Mouse (Mus musculus): ENCODE data around the gene Usp13.

The Usp13 gene

DNA sequence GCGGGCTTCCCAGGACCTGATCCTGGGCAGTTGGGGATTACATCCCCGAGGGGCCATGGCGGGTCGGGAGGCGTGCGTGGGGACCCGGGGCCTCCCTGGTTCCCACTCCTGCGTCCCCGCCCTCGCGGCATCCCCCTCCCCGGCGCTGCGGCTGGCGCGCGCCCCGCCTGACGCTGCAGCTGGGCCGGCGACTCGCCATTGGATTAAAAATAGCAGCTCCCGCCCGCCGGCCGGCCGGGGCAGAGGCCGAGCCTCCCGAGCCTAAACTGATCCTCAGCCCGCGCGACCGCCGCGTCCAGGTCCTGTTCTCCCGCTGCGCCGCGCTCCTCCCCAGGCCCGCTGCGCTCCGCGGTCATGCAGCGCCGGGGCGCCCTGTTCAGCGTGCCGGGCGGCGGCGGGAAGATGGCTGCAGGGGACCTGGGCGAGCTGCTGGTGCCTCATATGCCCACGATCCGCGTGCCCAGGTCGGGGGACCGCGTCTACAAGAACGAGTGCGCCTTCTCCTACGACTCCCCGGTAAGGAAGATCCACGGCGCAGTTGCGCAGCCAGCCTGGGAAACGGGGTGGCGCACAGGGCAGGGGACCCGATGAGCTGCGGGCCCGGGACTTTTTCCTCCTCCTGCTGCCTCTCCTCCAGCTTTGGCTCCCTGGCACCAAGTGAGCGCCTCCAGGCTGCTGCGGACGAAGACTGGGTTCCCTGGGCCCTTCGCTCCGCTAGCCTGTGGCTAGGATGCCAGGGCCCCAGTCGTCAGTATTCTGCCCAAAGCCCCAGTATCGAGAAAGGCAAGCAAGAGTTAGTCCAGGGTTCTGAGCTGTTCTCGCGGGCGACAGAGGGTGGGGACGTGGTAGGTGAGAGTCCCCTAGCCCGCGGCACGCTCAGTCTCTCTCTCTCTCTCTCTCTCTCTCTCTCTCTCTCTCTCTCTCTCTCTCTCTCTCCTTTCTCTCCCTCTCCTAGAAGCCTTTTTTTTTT, at the start of gene Usp13:
TSS of gene Usp13 (plus strand) at position 190 of the 970 bp plus-strand sequence.
- POLR2A ChIA-PET: interaction anchor here (0.5 to 3.7 kb wide), 66 partner anchors 8 to 985 kb away, joined by 3 to 24 read pairs (median 4); partner anchors contain the start of genes Mrpl47 (in 3 of the 4), Ndufb5 (in 3 of the 4) and Ttc14 (in 1 of the 4)
- CTCF ChIA-PET: interaction anchor here in 3 of 4 experiments (0.6 to 1.2 kb wide), 5 partner anchors 19 to 1793 kb away, joined by 3 to 7 read pairs (median 4); no protein-coding TSS in a partner anchor

GRCm38 (mm10) chr3:32770781-32771180, 46.6 kb upstream of the Usp13 start:
- ChIA-PET POLR2A (no interaction called here), CTCF (no interaction called here)

DNA sequence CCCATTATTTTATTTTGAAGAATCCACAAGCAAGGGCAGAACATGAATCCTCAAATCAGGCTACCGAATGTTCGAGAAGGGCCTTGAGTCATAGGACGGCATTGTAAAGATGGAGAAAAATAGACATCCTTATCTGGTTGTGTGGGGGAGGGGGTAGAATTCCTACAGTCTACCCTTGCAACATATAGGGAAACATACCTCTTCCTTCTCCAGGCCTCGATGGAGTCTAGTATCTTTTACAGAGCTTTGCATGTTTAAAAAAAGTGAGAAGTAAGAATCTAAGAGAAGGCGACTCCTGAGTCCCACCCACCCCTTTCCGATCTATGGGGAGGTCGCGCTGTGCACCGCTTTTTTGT, 367 bp upstream of the Usp13 start:
- ChIA-PET POLR2A (interaction anchor here in 3 of 4 experiments (0.7 to 3.7 kb wide), 32 partner anchors 9 to 99 kb away, joined by 3 to 24 read pairs (median 5); partner anchors contain the start of genes Mrpl47 (in 2 of the 3) and Ndufb5 (in 2 of the 3)), CTCF (interaction anchor here in 1 of 4 experiments (0.6 kb wide), 1 partner anchor 224 kb away, joined by 5 read pairs; no protein-coding TSS in a partner anchor)

GRCm38 (mm10) chr3:32818327-32818900, 1.1 kb downstream of the Usp13 start:
- ChIA-PET CTCF (interaction anchor here in 3 of 4 experiments (0.6 to 1.2 kb wide), 3 partner anchors 208 to 501 kb away, joined by 4 to 7 read pairs (median 6); no protein-coding TSS in a partner anchor), POLR2A (interaction anchor here (0.5 to 3.7 kb wide), 47 partner anchors 8 to 982 kb away, joined by 3 to 24 read pairs (median 5); partner anchors contain the start of genes Mrpl47 (in 3 of the 4), Ndufb5 (in 3 of the 4) and Ttc14 (in 1 of the 4))

DNA sequence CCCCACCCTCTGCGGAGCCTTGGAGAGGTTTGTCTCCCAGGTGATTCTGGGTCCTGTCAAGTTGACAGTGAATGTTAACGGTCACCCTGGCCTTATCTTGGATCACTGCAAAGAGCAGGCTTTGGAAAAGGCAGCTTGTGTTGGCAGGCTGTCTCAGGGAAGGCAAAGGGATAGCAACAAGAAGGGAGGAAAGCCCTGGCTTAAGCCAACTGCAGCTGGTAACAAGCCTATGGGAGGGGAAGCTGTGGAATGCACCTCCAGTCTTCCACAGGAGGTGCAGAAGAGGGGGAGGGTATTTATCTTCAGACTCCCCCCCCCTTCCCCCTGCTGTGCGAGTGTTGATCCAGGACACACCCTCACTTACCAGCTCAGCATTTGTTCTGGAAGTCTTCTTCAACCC, 5.3 kb downstream of the Usp13 start:
- POLR2A ChIA-PET: interaction anchor here in 3 of 4 experiments (0.5 to 2.9 kb wide), 20 partner anchors 10 to 531 kb away, joined by 3 to 17 read pairs (median 5); partner anchors contain the start of genes Mrpl47 (in 1 of the 3) and Ndufb5 (in 1 of the 3)
- CTCF ChIA-PET: interaction anchor here in 2 of 4 experiments (0.6 to 0.7 kb wide), 3 partner anchors 55 to 279 kb away, joined by 3 to 4 read pairs (median 3); no protein-coding TSS in a partner anchor

- ChIA-PET POLR2A (interaction anchor here in 2 of 4 experiments (1.0 to 1.9 kb wide), 4 partner anchors 7 to 76 kb away, joined by 3 to 11 read pairs (median 4); partner anchors contain the start of gene Usp13 (in 1 of the 2)), CTCF (no interaction called here)
Measured at GRCm38 (mm10) chr3:32824923-32825322, 7.6 kb downstream of the Usp13 start.

DNA sequence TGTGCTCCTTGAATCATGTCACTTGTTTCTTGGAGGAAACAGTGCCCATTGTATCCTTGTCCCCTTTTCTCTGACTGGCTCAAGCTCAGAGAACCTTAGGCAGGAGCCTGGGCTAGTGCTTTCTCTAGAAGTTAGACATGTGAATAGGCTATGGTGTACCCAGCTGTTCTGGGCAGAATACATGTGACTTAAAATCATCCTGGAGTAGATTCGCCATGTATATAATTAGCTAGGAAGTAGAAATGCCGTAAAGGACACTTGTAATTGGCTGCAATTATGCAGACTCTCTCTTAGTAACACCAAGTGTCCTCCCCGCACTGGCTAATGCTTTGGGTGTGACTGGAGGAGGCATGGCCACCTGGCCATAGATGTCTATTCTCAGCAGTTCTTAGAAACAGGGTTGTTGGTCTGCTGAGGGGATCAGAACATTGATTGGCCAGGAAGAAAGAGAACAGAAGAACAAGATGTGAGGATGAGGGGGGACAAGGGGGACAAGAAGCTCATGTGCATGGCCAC, 8.7 kb downstream of the Usp13 start:
- ChIA-PET POLR2A (interaction anchor here in 2 of 4 experiments (1.1 to 1.9 kb wide), 5 partner anchors 8 to 64 kb away, joined by 3 to 13 read pairs (median 3); partner anchors contain the start of gene Usp13 (in 2 of the 2)), CTCF (no interaction called here)

GRCm38 (mm10) chr3:32826701-32827100, 9.4 kb downstream of the Usp13 start:
- POLR2A ChIA-PET: interaction anchor here in 2 of 4 experiments (1.2 to 1.9 kb wide), 3 partner anchors 9 to 65 kb away, joined by 3 to 13 read pairs (median 11); partner anchors contain the start of gene Usp13 (in 2 of the 2)
- CTCF ChIA-PET: no interaction called here

GRCm38 (mm10) chr3:32833871-32834270, 16.5 kb downstream of the Usp13 start:
- CTCF ChIA-PET: interaction anchor here in 1 of 4 experiments (0.6 kb wide), 1 partner anchor 454 kb away, joined by 3 read pairs; no protein-coding TSS in a partner anchor
- POLR2A ChIA-PET: interaction anchor here in 3 of 4 experiments (0.7 to 2.2 kb wide), 18 partner anchors 9 to 793 kb away, joined by 3 to 19 read pairs (median 4); partner anchors contain the start of genes Usp13 (in 2 of the 3), Ndufb5 (in 1 of the 3) and Zmat3 (in 1 of the 3)

DNA sequence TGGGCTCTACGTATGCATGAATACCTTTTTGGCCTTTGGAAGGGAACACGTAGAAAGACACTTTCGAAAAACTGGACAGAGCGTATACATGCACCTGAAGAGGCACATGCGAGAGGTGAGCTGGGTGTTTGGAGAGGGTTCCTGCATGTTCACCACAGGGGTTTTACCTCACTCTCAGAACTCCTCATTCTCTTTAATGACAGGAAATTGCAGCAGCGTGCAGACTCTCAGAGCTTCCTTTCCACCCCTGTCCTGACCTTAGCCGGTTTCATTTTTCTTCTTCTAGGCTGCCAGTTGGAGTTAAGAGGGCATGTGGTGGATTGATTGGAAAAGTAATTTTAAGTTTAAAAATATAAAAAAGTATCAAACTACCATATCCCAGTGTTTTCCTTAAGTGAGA, 20.5 kb downstream of the Usp13 start:
- POLR2A ChIA-PET: interaction anchor here in 2 of 4 experiments (0.9 to 1.2 kb wide), 4 partner anchors 8 to 20 kb away, joined by 3 to 5 read pairs (median 4); partner anchors contain the start of gene Usp13 (in 1 of the 2)

GRCm38 (mm10) chr3:32856362-32857107, 39.2 kb downstream of the Usp13 start:
- POLR2A ChIA-PET: interaction anchor here in 3 of 4 experiments (0.6 to 1.5 kb wide), 8 partner anchors 11 to 120 kb away, joined by 3 to 5 read pairs (median 4); partner anchors contain the start of gene Ndufb5 (in 1 of the 3)

More for the DNA sequence above, 20.5 kb downstream of the Usp13 start:
- CTCF ChIA-PET: no interaction called here

GRCm38 (mm10) chr3:32871081-32871480, 53.7 kb downstream of the Usp13 start:
- ChIA-PET POLR2A (no interaction called here), CTCF (no interaction called here)

More at GRCm38 (mm10) chr3:32856362-32857107, 39.2 kb downstream of the Usp13 start:
- CTCF ChIA-PET: no interaction called here

GRCm38 (mm10) chr3:32886386-32886785, 69.0 kb downstream of the Usp13 start:
- ChIA-PET CTCF (no interaction called here), POLR2A (no interaction called here)

- CTCF ChIA-PET: no interaction called here
- POLR2A ChIA-PET: no interaction called here
Measured at GRCm38 (mm10) chr3:32888886-32889285, 71.5 kb downstream of the Usp13 start.

- ChIA-PET POLR2A (interaction anchor here in 2 of 4 experiments (0.7 kb wide), 2 partner anchors 11 to 32 kb away, joined by 3 read pairs; no protein-coding TSS in a partner anchor), CTCF (no interaction called here)
Measured at GRCm38 (mm10) chr3:32890174-32890573, 72.8 kb downstream of the Usp13 start.

DNA sequence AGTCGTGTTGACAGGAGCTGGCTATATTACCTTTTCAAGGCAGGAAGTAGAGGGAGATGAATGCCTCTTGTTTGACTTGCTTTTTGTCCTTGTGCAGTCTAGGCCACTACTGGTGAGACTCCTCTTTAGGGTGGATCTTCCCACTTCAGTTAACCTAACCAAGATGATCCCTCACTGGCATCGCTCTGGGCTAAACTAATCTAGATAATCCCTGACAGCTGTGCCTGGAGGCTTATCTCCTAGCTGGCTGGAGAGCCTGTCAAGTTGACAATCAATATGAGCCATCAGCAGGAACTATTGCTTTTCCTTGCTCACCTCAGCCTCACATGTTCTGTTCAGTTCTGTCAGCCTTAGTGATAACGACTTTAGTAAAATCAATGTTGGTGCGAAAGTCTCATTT, 86.1 kb downstream of the Usp13 start:
- POLR2A ChIA-PET: interaction anchor here in 1 of 4 experiments (0.6 to 1.9 kb wide), 2 partner anchors 10 to 14 kb away, joined by 3 to 4 read pairs; no protein-coding TSS in a partner anchor
- CTCF ChIA-PET: no interaction called here

DNA sequence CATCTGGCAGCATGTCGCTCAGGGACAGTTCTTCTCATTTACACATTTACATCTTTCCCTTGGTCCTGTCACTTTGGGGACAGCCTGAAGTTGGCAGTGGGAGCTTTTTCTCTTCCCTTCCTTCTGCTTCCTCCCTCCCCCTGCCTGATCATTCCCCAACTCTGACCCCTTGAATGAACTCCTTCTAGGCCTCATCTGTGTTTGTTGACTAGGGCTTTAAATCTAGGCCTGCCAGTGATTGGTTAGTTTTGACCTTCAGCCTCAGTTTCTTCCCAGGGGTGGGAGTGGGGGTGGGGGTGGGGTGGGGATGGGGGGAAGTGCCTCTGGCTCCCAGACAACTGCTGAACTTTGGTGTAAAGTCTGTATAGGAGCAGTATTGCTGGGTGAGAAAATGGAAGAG, 87.3 kb downstream of the Usp13 start:
- ChIA-PET POLR2A (no interaction called here), CTCF (no interaction called here)
